Mouse (Mus musculus) kidney, postnatal 10 days (tissue): ENCODE data around the gene Armc9.

Source experiments
- DNase-seq: peaks from one replicate; pipeline ENCODE4 v3.0.0; 2021; ENCODE audit warnings: mixed read lengths

Gene Armc9

DNA sequence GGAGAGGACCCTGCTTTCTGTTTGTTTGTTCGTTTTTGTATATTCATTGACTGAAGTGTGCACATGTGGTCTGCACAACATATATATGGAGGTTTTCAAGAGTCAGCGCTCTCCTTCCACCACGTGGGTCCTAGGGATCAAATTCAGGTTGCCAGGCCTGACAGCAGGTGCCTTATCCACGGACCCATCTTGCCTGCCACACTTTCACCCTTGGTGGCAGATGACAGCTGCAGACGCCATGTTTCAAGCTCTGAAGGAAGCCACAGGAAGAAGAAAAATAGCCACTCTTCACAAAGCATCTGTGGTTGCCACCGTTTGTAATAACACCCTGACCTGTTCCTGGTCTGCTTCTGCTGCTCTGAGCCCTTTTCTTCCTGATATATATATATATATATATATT lies 130.7 kb downstream of the Armc9 start:
- DNase-seq = no peak

DNA sequence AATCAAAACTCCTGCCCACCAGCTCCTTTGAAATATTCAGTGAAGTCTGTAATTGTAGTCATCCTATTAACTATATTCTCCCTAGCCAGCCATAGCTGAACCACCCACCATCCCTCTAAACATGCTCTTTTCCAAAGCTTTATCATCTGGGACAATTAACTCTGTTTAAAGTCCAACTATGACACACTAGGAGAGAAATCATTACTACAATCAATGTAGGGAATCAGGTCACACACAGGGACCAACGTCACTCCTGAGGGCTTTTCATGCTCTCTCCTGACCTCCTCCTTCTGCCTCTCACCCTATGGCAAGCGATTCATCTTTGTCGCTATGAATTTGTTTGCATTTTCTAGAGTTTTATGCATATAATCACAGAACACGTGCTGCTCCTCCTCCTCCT lies 132.9 kb downstream of the Armc9 start:
- DNase-seq = no peak

DNA sequence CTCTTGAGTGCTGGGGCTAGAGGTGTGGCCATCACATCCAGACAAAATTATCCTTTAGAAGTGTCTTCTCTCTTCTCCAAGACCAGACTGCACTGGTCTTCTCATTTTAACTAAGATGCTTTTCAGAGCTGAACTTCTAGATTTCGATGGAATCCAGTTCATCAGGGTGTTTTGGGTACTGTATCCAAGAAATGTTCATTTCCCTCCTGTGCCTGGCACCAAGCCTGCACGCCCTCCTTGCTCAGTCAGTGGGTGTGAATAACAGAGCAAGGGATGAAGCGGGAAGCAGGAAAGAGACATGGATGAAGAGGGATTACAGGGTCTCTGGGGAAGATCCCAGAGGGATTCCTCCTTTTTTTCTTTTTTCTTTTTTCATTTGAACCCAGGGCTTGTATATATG lies 135.9 kb downstream of the Armc9 start:
- DNase-seq = no peak

DNA sequence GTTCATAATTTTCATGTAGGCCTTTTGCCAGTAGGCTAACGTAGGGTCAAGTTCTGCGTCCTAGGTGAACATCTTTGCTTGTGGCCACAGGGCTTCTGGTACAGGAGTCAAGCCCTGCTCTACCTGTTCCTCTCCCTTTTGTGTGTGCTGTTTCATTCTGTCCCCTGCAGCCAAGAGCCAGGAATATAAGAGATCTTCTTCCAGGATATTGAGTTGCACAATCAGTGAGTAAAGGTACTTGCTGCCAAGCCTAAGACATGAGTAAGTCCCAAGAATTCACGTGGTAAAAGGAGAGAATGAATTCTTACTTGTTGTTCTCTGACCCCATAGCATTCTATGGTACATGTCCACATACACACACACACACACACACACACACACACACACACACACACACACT lies 138.5 kb downstream of the Armc9 start:
- no peak for DNase-seq

DNA sequence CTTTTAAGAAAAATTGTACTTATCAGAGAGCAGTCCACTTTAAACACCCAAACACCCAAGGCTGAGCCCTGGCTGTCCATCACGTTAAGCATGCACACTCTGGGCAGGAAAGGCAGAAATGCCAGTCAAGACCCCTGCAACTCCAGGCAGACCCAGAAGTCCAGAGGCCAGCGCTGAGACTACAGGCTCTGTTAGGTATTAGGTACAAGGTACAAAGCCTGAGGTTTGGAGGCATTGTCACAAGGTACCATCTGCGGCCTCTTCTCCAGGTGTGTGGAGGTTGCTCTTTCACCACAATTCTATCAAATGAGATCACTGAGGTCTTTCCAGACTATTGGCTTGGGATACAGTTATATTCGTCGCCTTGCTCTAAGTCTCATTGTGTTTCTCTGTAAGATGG lies 139.3 kb downstream of the Armc9 start:
- peak; percentile 57 for DNase-seq

DNA sequence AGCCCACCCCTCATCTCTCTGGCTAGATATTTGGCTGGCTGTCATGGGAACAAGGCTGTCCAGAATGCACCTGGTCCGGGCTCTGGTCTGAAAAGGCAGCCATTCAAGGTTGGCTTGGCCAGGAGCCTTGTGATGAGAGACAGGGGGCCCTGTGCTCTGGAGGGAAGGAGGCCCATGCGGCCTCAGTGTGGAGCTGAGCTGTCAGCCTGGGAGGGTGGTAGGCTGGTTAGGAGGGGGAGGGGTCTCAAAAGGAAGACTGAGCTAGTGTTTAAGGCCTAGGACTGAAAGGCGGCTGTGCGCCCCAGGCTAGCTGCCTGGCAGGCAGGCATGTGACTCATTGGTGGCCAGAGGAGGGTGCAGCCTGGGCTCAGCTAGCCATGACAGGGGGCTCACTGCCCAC lies 139.9 kb downstream of the Armc9 start:
- no peak for DNase-seq

DNA sequence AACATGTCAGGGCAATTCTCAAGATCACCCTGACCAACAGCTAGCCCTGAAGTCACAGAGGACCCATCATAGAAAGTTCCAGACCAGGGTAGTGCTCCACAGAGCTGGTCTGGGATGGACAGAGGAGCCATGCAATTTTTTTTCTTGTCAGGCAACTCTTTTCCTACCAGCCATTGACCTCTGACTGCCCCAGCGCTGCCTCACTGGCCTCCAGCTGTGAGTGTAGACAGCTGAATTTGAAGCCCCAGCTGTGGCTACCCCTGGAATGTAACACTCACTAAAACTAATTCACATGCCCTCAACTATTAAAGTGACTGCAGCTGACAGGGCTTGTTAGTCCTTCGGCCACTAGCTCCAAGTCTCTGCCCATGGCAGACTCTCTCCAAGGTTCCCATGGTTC lies 145.5 kb downstream of the Armc9 start:
- DNase-seq = no peak

DNA sequence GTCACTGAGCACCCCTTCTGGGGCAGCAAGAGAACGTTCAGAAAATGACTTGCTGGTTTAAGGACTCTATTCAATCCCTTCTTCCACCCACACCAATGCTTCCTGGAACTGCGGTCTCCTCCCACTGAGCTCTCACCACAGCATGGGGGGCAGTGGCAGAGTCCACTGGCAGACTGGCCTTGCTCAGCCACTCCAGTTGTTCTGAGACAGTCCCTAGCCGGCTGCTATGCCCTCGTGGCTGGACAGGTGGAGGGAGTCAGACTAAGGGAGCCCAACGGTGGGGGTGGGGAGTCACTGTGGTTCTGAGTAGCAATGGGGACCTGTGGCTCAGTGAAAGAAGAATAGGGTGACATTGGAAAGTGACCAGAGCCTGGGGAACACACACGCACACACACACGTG lies 146.2 kb downstream of the Armc9 start:
- DNase-seq = peak; percentile 50

DNA sequence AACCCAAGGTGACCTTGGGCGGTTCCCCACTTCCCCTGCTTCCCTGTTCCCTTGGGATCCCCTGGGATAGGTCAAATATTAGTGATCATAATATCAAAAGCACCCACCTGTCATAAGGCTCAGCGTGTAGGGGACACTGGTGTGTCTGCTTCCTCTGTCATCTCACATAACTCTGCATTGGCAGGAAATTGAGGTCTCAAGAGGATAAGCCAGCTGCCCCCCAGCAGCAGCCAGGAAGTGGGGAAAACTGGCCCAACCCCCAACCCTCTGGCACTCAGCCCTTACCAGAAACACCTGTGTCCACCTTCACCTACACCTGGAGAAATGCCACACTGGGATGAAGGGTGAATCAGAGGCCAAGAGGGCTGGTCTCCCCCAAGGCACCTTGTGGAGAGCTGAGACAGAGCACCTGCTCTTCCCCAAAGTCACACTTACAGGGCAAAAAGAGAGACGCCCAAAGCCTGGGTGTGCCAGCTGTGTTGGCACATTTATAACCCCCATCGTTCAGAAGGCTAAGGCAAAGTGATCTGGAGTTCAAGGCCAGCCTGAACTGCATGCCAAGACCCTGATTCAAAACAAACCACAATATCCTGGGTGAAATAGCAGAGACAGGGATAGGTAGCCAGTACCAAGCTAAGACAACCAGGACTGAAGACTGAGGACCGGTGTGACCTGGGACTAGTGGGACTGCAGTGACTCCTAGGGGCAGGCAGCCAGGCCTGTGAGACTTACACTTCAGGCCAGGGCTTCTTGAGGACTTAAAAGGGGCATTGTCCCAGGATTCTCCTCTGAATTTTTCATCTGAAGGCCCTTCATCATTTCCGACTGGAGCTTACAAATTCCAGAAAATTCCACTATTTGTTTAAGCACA lies 146.9 kb downstream of the Armc9 start:
- peak; percentile 51 for DNase-seq

DNA sequence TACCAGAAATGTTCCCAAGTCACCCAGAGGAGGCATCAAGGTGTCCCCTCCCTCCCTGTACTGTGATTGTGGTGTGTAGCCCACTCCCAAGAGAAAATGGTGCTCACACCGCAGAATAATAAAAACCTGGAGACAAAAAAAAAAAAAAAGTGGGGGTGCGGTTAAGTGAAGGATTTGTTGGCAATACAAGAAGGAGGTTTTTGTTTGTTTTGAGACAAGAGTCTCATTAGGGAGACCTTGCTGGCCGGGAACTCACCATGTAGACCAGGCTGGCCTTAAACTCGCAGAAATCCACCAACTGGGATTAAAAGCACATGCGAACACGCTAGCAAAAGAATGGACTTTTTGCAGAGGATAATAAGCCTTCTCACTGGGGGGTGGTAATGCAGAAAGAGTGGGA lies 148.0 kb downstream of the Armc9 start, which contains the start of gene B3gnt7:
Gene B3gnt7 (plus strand): TSS at position 301 of the 400 bp plus-strand sequence.
- DNase-seq = no peak

DNA sequence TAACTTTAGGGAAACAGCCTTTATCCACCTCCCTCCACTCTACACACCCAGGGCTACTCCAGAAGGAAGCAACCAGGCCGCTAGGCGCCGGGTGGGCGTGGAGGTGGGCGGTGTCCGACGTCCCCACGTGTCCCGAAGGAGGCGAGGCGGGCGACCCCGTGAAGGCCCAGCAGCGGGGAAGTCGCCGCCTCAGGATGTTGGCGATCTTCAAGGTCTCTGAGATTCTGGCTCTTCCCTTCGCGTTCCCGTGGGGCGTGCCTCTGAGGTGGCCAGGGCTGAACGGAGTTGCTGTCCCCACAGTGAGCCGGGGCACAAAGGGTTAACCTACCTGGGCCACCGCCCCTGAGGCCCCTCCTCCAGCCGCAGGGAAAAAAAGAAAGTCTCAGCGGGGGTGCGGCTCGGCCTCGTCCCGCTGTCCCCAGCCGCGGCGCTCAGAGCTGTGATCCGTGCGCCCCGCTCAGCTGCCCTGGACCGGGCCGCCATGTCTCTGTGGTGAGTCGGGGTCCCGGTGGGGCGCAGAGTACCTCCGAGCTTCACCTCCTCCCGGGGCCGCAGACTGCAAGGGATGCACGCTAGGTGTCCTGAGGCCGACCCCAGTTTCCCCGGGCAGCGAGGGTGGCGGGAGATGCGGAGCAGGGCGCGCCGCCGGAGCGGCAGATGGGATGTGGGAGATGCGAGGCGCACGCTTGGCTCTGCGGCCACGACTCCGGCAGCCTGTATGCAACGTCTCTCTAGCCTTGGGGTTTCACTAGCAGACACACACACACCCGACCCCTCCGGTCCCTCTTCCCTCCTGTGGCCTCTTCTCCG lies 148.7 kb downstream of the Armc9 start:
- DNase-seq = peak; percentile 90

DNA sequence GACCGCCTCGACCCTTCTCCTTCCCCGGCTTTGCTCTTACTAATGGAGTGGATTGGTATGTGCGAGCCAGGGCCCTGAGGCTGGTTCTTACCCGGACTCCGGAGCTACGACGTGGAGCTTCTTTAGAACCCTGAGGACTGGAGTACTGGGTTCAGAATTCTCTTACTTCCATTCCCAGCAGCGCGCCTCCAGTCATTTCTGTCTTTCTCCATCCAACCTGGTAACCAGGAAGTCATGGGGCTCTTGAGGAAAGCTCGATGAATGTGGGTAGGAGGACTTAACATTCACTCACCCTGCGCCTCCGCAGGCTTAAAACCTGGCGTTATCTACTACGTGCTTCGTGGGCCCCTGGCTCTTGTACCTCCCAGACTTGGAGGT lies 149.3 kb downstream of the Armc9 start:
- no peak for DNase-seq

DNA sequence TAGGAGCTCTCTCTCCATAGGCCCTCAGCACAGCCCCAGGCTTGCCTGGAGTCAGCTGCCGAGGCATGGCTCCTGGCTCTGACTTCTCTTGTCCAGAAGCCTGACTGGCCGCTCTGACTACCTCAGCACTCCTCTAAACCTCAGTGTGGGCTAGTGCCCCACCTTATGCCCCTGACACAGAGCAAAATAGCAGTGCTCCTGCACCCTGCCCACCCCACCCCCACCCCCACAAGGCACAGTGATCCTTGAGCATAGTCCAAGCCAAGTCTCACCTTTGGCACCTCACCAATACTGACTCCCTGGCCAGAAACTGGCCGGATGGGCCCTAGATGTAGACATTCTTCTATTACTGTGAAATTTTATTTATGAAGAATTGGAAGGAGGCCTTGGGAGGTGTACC lies 152.1 kb downstream of the Armc9 start:
- DNase-seq = peak; percentile 58

DNA sequence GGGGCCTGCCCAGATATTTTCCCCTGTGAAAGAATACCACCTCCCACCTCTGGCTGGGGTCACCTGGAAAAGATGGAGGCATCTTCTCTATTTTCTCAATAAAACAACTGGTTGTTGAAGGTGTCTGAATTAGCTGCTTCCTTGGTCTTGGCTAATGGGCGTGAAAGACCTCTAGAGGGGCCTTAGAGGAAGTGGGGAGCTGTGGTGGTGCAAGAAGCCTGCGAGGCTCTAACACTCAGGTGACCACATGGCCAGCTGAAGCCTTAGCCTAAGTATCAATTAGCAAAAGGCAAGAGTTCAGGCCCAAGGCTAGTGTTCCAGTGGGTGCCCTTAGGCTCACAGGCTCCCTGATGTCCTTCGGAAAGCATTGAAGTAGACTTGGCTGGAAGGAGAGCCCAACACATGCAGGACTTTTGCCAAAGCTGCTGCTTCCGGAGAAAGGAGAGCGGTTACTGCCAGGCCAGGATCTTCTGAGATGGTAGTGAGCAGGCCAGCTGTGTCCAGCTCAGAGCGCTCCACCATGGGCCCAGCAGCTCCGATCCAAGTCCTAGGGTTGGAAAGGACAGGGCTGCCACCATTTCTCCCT lies 152.7 kb downstream of the Armc9 start:
- DNase-seq = no peak

DNA sequence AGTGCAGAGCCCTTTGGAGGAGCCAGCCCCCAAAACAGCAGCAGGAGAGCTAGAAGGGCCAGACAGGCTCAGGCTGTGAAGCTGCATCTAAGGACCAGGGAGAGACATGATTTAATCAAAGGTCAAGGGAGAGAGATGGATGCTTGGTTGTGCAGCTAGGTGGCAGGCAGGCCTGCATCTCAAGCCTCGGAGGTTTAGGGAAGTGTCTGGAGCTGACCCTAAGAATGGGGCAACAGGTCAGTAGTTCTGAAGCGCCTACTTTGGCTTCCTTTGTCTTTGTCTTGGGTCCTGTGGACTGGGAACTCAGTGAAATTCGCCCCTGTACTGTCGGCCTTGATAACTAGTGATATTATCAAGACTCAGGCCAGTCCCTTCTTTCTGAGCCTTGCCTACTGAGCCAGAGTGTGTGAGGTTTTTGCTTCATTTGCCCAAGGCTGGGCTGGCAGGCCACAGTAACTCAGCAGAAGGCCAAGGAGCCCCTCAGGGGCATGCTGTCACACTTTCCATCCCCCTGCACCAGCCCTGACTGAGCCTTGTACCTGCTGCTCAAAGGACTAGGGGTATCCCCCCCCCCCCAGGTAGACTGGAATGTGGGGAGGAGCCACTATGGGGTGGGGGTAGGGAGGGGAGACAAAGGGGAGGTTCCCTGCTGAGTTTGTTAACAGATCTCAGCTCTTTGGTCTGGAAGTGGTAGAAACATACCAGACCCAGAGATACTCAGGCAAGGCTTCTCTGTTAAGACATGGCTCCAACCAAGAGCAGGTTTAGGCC lies 153.5 kb downstream of the Armc9 start:
- peak; percentile 52 for DNase-seq

DNA sequence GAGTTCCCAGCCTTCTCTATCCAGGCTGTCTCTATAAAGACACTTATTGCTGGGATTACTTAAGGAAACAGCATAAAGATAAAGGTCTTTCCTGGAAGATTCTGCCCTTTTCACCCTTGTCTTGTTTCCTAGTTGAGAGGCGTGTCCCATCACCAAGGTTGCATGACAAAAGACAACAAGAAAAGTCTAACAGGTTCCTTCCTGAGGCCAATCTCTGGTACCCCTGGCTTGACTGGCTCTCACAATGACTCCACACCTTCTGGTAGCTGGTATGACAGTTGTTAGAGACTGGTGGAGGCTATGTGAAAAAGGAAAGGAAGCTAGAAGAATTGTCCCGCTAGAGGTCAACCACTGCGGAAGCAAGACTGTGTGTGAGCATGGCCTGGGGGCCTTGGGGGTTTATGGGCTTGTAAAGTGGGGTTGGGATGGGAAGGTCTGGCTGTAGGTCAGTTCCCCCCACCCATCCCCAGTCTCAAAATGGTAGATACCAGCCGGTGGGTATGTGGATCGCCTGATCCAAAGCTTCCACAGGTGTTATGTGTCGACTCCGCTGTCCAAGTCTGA lies 154.8 kb downstream of the Armc9 start:
- no peak for DNase-seq

DNA sequence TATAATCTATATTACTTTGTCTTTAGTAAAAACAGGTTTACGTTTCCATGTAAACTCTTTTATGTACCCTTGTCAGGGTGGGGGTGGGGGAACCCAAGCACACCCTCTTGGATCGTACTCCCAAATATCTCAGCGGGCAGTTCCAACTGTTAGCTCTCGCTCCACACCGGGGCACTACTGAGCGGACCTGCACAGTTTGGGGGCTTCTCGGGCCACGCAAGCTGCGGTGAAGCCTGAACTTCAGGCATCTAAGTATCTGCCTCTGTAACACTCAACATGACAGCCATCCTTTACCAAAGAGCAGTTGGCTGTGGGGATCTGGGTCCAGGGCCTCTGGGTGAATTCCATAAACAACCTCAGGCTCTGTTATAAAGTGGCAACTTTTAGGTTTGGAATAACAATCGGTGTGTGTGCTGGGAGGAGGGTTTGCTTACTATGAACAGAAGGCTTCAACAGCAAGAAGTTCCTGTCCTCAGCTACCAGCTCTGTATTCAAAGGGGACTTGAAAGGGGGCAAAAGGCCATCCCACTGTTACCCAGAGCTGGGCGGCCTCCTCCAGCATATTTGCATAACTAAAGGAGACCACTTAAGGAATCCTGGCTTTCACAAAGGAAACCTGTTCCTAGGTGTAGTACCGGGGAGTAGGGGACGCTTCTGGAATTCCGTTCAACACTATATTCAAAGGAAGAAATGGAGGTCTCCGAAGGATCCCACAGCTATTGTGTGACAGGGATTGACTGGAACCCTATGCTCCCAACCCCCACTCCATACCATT lies 156.1 kb downstream of the Armc9 start:
- DNase-seq = no peak

DNA sequence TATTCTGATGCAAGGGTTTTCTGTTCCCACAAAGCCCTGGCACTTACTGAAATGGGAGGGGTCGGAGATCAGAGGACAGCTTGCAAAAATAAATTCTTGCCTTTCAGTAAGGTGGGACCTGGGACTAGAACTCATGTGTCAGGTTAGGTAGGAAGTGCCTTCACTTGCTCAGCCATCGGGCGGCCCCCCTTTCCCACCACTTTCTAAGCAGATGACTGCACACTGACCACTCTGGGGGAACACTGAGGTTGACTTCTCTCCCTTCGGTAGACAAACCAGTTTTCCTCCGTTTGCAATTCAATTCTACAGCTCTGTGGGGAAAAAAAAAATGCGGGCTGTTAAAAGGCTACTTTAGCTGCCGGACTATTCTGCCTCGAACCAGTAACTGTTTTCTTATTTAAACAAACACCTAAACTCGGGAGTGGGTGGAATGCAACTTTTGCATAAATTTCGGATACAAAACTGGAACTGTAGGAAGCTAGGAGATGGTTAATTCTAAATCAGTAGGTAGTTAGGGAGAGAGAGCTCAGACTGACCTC lies 157.0 kb downstream of the Armc9 start:
- DNase-seq = no peak

DNA sequence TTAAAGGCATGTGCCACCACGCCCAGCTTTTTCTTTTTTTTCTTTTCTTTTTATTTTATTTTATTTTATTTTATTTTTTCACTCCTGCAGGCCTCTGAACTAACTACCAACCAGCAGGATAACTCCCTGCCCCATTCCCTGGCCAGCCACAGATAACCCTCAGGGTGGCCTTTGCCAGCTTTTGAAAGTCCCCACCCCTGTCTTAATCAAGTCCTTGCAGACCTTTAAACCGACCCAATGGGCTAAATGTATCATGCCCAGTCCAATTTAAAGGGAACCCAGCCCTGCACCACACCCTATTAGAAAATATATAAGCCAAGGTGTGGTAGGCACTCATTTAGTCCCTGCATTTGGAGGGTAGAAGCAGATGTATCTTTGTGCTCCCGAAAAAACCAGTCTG lies 157.7 kb downstream of the Armc9 start:
- DNase-seq = no peak

DNA sequence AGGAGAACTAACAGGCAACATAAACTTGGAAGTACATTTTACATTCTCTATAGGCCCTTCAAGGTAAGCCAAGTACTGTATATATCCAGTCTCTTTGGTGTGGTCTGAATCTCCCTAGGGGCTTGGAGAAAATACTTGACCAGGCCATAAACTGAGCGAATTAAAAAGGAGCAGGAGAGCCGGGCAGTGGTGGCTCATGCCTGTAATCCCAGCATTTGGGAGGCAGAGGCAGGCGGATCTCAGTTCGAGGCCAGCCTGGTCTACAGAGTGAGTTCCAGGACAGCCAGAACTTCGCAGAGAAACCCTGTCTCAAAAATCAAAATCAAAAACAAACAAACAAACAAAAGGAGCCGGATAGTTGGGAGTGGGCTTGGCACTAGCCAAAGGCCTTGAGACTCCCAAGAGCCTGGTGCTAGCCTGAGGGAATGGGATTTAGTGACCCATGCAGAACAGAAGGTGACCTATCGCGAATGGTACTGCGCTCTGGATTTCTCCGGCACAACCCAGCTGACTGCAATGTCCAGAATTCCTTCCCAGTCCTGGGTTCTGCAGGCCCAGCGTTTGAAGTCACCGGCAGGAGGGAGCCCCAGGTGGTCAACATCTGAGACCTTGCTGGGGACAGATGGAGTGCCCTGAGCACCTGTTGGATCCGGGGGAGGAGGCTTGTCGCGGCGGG lies 158.7 kb downstream of the Armc9 start:
- no peak for DNase-seq

DNA sequence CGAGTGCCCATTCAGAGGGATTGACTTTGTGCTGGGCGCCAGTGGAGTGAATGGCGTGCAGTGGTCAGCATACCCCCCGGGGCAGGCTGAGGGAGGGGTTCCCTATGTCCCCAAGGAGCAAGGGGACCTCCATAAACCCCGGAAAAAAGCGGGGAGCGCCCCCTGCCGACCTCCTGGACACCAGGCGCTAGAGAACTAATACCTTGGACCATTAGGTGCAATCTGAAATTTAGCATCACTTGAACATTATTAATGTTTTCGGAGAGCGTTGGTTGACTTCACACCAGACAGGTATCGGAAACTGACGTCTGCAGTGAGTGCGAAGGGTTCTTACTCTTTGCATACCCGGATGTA lies 159.2 kb downstream of the Armc9 start:
- DNase-seq = peak; percentile 75
